Mouse (Mus musculus): ENCODE data around the gene Aldh3b3. TPM values are rescaled to one million over a fixed set of nuclear protein-coding genes. Genes with fewer than 3 reads are reported as not detected.

Gene Aldh3b3
- polyA plus RNA-seq, 1 experiment from 2014 or later: not detected

Other genes with a start within 250 kb of the Aldh3b3 start
- 17.7 and 17.9 TPM in 2 replicates for gene Kmt5b, start 191.2 kb upstream of the Aldh3b3 start, polyA plus RNA-seq (2015; fragmentation: Nextera tagmentation; extraction: Ambion mirVana)
- gene Chka, start 106.9 kb upstream of the Aldh3b3 start, polyA plus RNA-seq (2015; fragmentation: Nextera tagmentation; extraction: Ambion mirVana): 22.6 and 23.5 TPM in 2 replicates
- 22.7 and 25.1 TPM in 2 replicates for gene Tcirg1, start 51.5 kb upstream of the Aldh3b3 start, polyA plus RNA-seq (2015; fragmentation: Nextera tagmentation; extraction: Ambion mirVana)
- 361 and 400 TPM in 2 replicates for gene Ndufs8, start 45.9 kb upstream of the Aldh3b3 start, polyA plus RNA-seq (2015; fragmentation: Nextera tagmentation; extraction: Ambion mirVana)
- 2.2 and 2.3 TPM in 2 replicates for gene Aldh3b1, start 28.8 kb upstream of the Aldh3b3 start, polyA plus RNA-seq (2015; fragmentation: Nextera tagmentation; extraction: Ambion mirVana)
- gene Unc93b1, start 23.5 kb upstream of the Aldh3b3 start, polyA plus RNA-seq (2015; fragmentation: Nextera tagmentation; extraction: Ambion mirVana): 12.4 and 13.6 TPM in 2 replicates
- 0.06 TPM in 1 of 2 replicates, not detected in the other for gene Aldh3b2, start 13.7 kb downstream of the Aldh3b3 start, polyA plus RNA-seq (2015; fragmentation: Nextera tagmentation; extraction: Ambion mirVana)
- gene Acy3, start 27.9 kb downstream of the Aldh3b3 start, polyA plus RNA-seq (2015; fragmentation: Nextera tagmentation; extraction: Ambion mirVana): 10.4 and 10.8 TPM in 2 replicates
- gene Tbx10, start 34.1 kb downstream of the Aldh3b3 start, polyA plus RNA-seq (2015; fragmentation: Nextera tagmentation; extraction: Ambion mirVana): not detected in 2 replicates
- 51.7 and 60.0 TPM in 2 replicates for gene Nudt8, start 41.9 kb downstream of the Aldh3b3 start, polyA plus RNA-seq (2015; fragmentation: Nextera tagmentation; extraction: Ambion mirVana)
- gene Gm49405, start 42.0 kb downstream of the Aldh3b3 start, polyA plus RNA-seq (2015; fragmentation: Nextera tagmentation; extraction: Ambion mirVana): 4.1 and 5.4 TPM in 2 replicates
- 80.5 and 99.3 TPM in 2 replicates for gene Doc2g, start 44.7 kb downstream of the Aldh3b3 start, polyA plus RNA-seq (2015; fragmentation: Nextera tagmentation; extraction: Ambion mirVana)
- gene Ndufv1, start 54.2 kb downstream of the Aldh3b3 start, polyA plus RNA-seq (2015; fragmentation: Nextera tagmentation; extraction: Ambion mirVana): 407 and 462 TPM in 2 replicates
- 380 and 421 TPM in 2 replicates for gene Gstp1, start 79.3 kb downstream of the Aldh3b3 start, polyA plus RNA-seq (2015; fragmentation: Nextera tagmentation; extraction: Ambion mirVana)
- 5.1 and 5.9 TPM in 2 replicates for gene Gstp2, start 87.4 kb downstream of the Aldh3b3 start, polyA plus RNA-seq (2015; fragmentation: Nextera tagmentation; extraction: Ambion mirVana)
- gene Gstp3, start 100.9 kb downstream of the Aldh3b3 start, polyA plus RNA-seq (2015; fragmentation: Nextera tagmentation; extraction: Ambion mirVana): 0.29 and 0.61 TPM in 2 replicates
- not detected in 2 replicates for gene Cabp2, start 122.9 kb downstream of the Aldh3b3 start, polyA plus RNA-seq (2015; fragmentation: Nextera tagmentation; extraction: Ambion mirVana)
- gene Cdk2ap2, start 138.5 kb downstream of the Aldh3b3 start, polyA plus RNA-seq (2015; fragmentation: Nextera tagmentation; extraction: Ambion mirVana): 64.5 and 64.9 TPM in 2 replicates
- 18.2 and 21.8 TPM in 2 replicates for gene Pitpnm1, start 141.4 kb downstream of the Aldh3b3 start, polyA plus RNA-seq (2015; fragmentation: Nextera tagmentation; extraction: Ambion mirVana)
- gene Aip, start 167.2 kb downstream of the Aldh3b3 start, polyA plus RNA-seq (2015; fragmentation: Nextera tagmentation; extraction: Ambion mirVana): 84.3 and 96.3 TPM in 2 replicates
- not detected in 2 replicates for gene Gpr152, start 181.1 kb downstream of the Aldh3b3 start, polyA plus RNA-seq (2015; fragmentation: Nextera tagmentation; extraction: Ambion mirVana)
- gene Cabp4, start 185.4 kb downstream of the Aldh3b3 start, polyA plus RNA-seq (2015; fragmentation: Nextera tagmentation; extraction: Ambion mirVana): not detected in 2 replicates
- 107 and 122 TPM in 2 replicates for gene Coro1b, start 190.0 kb downstream of the Aldh3b3 start, polyA plus RNA-seq (2015; fragmentation: Nextera tagmentation; extraction: Ambion mirVana)
- gene Ptprcap, start 195.0 kb downstream of the Aldh3b3 start, polyA plus RNA-seq (2015; fragmentation: Nextera tagmentation; extraction: Ambion mirVana): 1.2 and 1.4 TPM in 2 replicates
- gene Rps6kb2, start 204.7 kb downstream of the Aldh3b3 start, polyA plus RNA-seq (2015; fragmentation: Nextera tagmentation; extraction: Ambion mirVana): 46.0 and 47.1 TPM in 2 replicates
- gene Carns1, start 216.8 kb downstream of the Aldh3b3 start, polyA plus RNA-seq (2015; fragmentation: Nextera tagmentation; extraction: Ambion mirVana): 4.4 and 5.0 TPM in 2 replicates
- gene Tbc1d10c, start 232.6 kb downstream of the Aldh3b3 start, polyA plus RNA-seq (2015; fragmentation: Nextera tagmentation; extraction: Ambion mirVana): 2.0 and 2.7 TPM in 2 replicates
- 642 and 729 TPM in 2 replicates for gene Ppp1ca, start 233.4 kb downstream of the Aldh3b3 start, polyA plus RNA-seq (2015; fragmentation: Nextera tagmentation; extraction: Ambion mirVana)
- 21.3 and 22.2 TPM in 2 replicates for gene Rad9a, start 243.0 kb downstream of the Aldh3b3 start, polyA plus RNA-seq (2015; fragmentation: Nextera tagmentation; extraction: Ambion mirVana)

All from heart, embryonic 13.5 days (tissue).